In genomic region chr15:39998063-39998462, GRCm38 (mm10) we compare ENCODE assay signal across 29 mouse cellular contexts.
"Had no signal": no experiment of that assay in that cellular context is flagged by ENCODE, and none has a peak within 500 bp of the region (broad histone marks: within the 10 kb centered on the region; RNA-seq: fewer than 3 reads in every experiment).

No protein-coding gene starts in this region.

- ATAC-seq: midbrain, embryonic 13.5 days; midbrain, embryonic 15.5 days; midbrain, embryonic 16.5 days had no signal

- H3K9ac ChIP-seq: limb, embryonic 12.5 days; limb, embryonic 13.5 days; limb, embryonic 15.5 days; liver, embryonic 13.5 days; liver, embryonic 14.5 days; liver, embryonic 15.5 days; lung, embryonic 15.5 days; midbrain, embryonic 12.5 days; midbrain, embryonic 13.5 days; midbrain, embryonic 15.5 days; neural tube, embryonic 12.5 days had no signal

- H3K4me2 ChIP-seq: limb, embryonic 12.5 days; limb, embryonic 13.5 days; limb, embryonic 15.5 days; liver, embryonic 11.5 days; liver, embryonic 13.5 days; liver, embryonic 15.5 days; lung, embryonic 15.5 days; midbrain, embryonic 11.5 days; midbrain, embryonic 12.5 days; midbrain, embryonic 13.5 days; midbrain, embryonic 15.5 days; neural tube, embryonic 12.5 days had no signal

- DNase-seq: layer of hippocampus, postnatal 36 days; left cerebral cortex, postnatal 4 days; liver, embryonic 13.5 days; lung, adult 18-20 months; lung, adult 2 months; lung, postnatal 10 days; lung, postnatal 14 days; lung, postnatal 36 days; lung, postnatal 4 days; midbrain, embryonic 14.5 days had no signal

- H3K9me3 ChIP-seq: limb, embryonic 10.5 days; limb, embryonic 12.5 days; limb, embryonic 13.5 days; limb, embryonic 15.5 days; liver, embryonic 13.5 days; liver, embryonic 15.5 days; lung, embryonic 15.5 days; megakaryocyte, embryonic 14.5 days; midbrain, embryonic 10.5 days; midbrain, embryonic 12.5 days; midbrain, embryonic 13.5 days; midbrain, embryonic 15.5 days; neural tube, embryonic 12.5 days had no signal

- H3K4me1 ChIP-seq: limb, embryonic 12.5 days; liver, embryonic 13.5 days; liver, embryonic 15.5 days; lung, embryonic 15.5 days; midbrain, embryonic 10.5 days; midbrain, embryonic 12.5 days; midbrain, embryonic 13.5 days; midbrain, embryonic 15.5 days; neural tube, embryonic 12.5 days had no signal

- H3K4me3 ChIP-seq: left cerebral cortex, adult 2 months; limb, embryonic 10.5 days; limb, embryonic 12.5 days; limb, embryonic 13.5 days; limb, embryonic 15.5 days; liver, embryonic 13.5 days; liver, embryonic 15.5 days; lung, embryonic 15.5 days; megakaryocyte, embryonic 14.5 days; midbrain, embryonic 10.5 days; midbrain, embryonic 12.5 days; midbrain, embryonic 13.5 days; midbrain, embryonic 15.5 days; myocyte; neural tube, embryonic 12.5 days had no signal

- H3K27me3 ChIP-seq: limb, embryonic 12.5 days; limb, embryonic 13.5 days; limb, embryonic 15.5 days; liver, embryonic 13.5 days; liver, embryonic 15.5 days; lung, embryonic 15.5 days; megakaryocyte, embryonic 14.5 days; midbrain, embryonic 12.5 days; midbrain, embryonic 13.5 days; midbrain, embryonic 15.5 days; neural tube, embryonic 12.5 days had no signal

- H3K27ac ChIP-seq: left cerebral cortex, adult 2 months; limb, embryonic 10.5 days; limb, embryonic 12.5 days; limb, embryonic 13.5 days; limb, embryonic 15.5 days; liver, embryonic 13.5 days; liver, embryonic 14.5 days; liver, embryonic 15.5 days; lung, embryonic 15.5 days; macrophage; midbrain, embryonic 10.5 days; midbrain, embryonic 12.5 days; midbrain, embryonic 13.5 days; midbrain, embryonic 15.5 days; neural tube, embryonic 12.5 days had no signal

- H3K36me3 ChIP-seq: limb, embryonic 10.5 days; limb, embryonic 12.5 days; limb, embryonic 13.5 days; limb, embryonic 15.5 days; liver, embryonic 13.5 days; liver, embryonic 15.5 days; lung, embryonic 15.5 days; midbrain, embryonic 10.5 days; midbrain, embryonic 12.5 days; midbrain, embryonic 13.5 days; midbrain, embryonic 15.5 days; neural tube, embryonic 12.5 days had no signal
